Mouse (Mus musculus): ENCODE results near the gene Nr2c2ap.

- TF ChIP-seq CTCF (IDR thresholded peaks at IDR 0.05; ENCODE audit: low read depth, low read length), result no peak
- no peak for TF ChIP-seq POLR2A (IDR thresholded peaks at IDR 0.05; ENCODE audit: borderline replicate concordance, low read depth, low read length)
Measured at GRCm38 (mm10) chr8:70130066-70130465, 1.1 kb upstream of the Nr2c2ap start.
